Mouse (Mus musculus) heart, embryonic 13.5 days (tissue): ENCODE measurements around the gene Tmem30c. TPM values are rescaled to one million over a fixed set of nuclear protein-coding genes. Genes with fewer than 3 reads are reported as not detected.

Source experiments
- ATAC-seq: fragments of 200-750 bp; cut with Nextera tagmentation; 2 replicates; pipeline ENCODE4 v1.8.0; 2017; ENCODE audit warnings: moderate TSS enrichment; ENCODE audit not compliant: insufficient number of reproducible peaks, low FRiP score, low TSS enrichment; ENCODE audit errors: extremely low read depth
- H3K27ac ChIP-seq: fragments of 300-500 bp; sonication (generic); replicated peaks from 2 replicates; pipeline ENCODE4 v1.5.1; 2015; ENCODE audit warnings: moderate library complexity, mild to moderate bottlenecking, inconsistent platforms
- H3K27me3 ChIP-seq: fragments of 300-500 bp; sonication (generic); replicated peaks from 2 replicates; pipeline ENCODE4 v1.6.1; 2015; ENCODE audit warnings: mild to moderate bottlenecking, inconsistent platforms
- H3K36me3 ChIP-seq: fragments of 300-500 bp; sonication (generic); 2 replicates; pipeline ENCODE4 v1.6.1; 2015; ENCODE audit warnings: mild to moderate bottlenecking, inconsistent platforms
- H3K4me1 ChIP-seq: fragments of 300-500 bp; sonication (generic); 2 replicates; pipeline ENCODE4 v1.6.1; 2015; ENCODE audit warnings: inconsistent platforms
- H3K4me2 ChIP-seq: fragments of 300-500 bp; sonication (generic); 2 replicates; pipeline ENCODE4 v1.6.1; 2015; ENCODE audit warnings: inconsistent platforms, mild to moderate bottlenecking, moderate library complexity
- H3K4me3 ChIP-seq: fragments of 300-500 bp; sonication (generic); 2 replicates; pipeline ENCODE4 v1.5.1; 2015; ENCODE audit warnings: moderate library complexity, mild to moderate bottlenecking, inconsistent platforms
- H3K9ac ChIP-seq: fragments of 300-500 bp; sonication (generic); 2 replicates; pipeline ENCODE4 v1.6.1; 2015; ENCODE audit warnings: inconsistent platforms, mild to moderate bottlenecking, moderate library complexity
- H3K9me3 ChIP-seq: fragments of 300-500 bp; sonication (generic); 2 replicates; pipeline ENCODE4 v1.6.1; 2016; ENCODE audit warnings: inconsistent platforms
- WGBS: fragments of 180-500 bp; shearing (Covaris S2); methylation state at CpG from one replicate; pipeline ENCODE4 v1.1.7; 2015; ENCODE audit warnings: mixed read lengths; 5-methylcytosine and 5-hydroxymethylcytosine counted together
- polyA plus RNA-seq: library from polyadenylated mRNA; unstranded; fragments of >200 nt; fragmentation: Nextera tagmentation; extraction: Ambion mirVana; gene quantifications from 2 replicates; pipeline ENCODE4 v1.2.1, GENCODE M21; 2015

Tmem30c gene
- polyA plus RNA-seq, 1 experiment from 2014 or later = not detected

GRCm38 (mm10) chr16:57295216-57295934 lies 2.7 kb upstream of the Tmem30c start:
- no peak overlapping the region for H3K4me3 ChIP-seq
- no peaks in the 10 kb centered on the region for H3K27me3 ChIP-seq
- H3K27ac ChIP-seq = no peak overlapping the region
- H3K36me3 ChIP-seq = no peaks in the 10 kb centered on the region
- no peak overlapping the region for H3K4me2 ChIP-seq
- WGBS = 79% methylated on average over 10 of the region's 10 CpGs
- no peak for ATAC-seq
- peaks cover 6% of the 10 kb centered on the region; the same call in 1 of the 2 replicates for H3K4me1 ChIP-seq
- H3K9ac ChIP-seq = no peak overlapping the region
- H3K9me3 ChIP-seq = peaks cover 3% of the 10 kb centered on the region; the same call in 1 of the 2 replicates

GRCm38 (mm10) chr16:57292296-57292695 lies 369 bp downstream of the Tmem30c start:
- Histone ChIP-seq H3K4me3 (no peak overlapping the region), H3K36me3 (no peaks in the 10 kb centered on the region), H3K27me3 (no peaks in the 10 kb centered on the region), H3K4me2 (no peak overlapping the region), H3K4me1 (peaks cover 6% of the 10 kb centered on the region; the same call in 1 of the 2 replicates), H3K27ac (peak overlapping the region; percentile 48), H3K9me3 (peaks cover 3% of the 10 kb centered on the region; the same call in 1 of the 2 replicates), H3K9ac (no peak overlapping the region)
- 25% methylated on average over 4 of the region's 4 CpGs for WGBS
- ATAC-seq = no peak

GRCm38 (mm10) chr16:57291696-57292095 lies 969 bp downstream of the Tmem30c start:
- WGBS = 88% methylated on average over 5 of the region's 5 CpGs
- ATAC-seq = no peak
- no peak overlapping the region for H3K4me3 ChIP-seq

GRCm38 (mm10) chr16:57281417-57281816 lies 11.2 kb downstream of the Tmem30c start:
- Histone ChIP-seq H3K36me3 (no peaks in the 10 kb centered on the region), H3K9me3 (peaks cover 4% of the 10 kb centered on the region; the same call in 1 of the 2 replicates), H3K27ac (no peak overlapping the region), H3K9ac (no peak overlapping the region), H3K4me3 (no peak overlapping the region), H3K4me2 (no peak overlapping the region), H3K27me3 (no peaks in the 10 kb centered on the region), H3K4me1 (peaks cover 6% of the 10 kb centered on the region; the same call in 1 of the 2 replicates)
- 75% methylated on average over 8 of the region's 8 CpGs for WGBS
- ATAC-seq = no peak

More at GRCm38 (mm10) chr16:57291696-57292095, 969 bp downstream of the Tmem30c start:
- Histone ChIP-seq H3K4me2 (no peak overlapping the region), H3K36me3 (no peaks in the 10 kb centered on the region), H3K9ac (no peak overlapping the region), H3K27ac (no peak overlapping the region), H3K27me3 (no peaks in the 10 kb centered on the region), H3K9me3 (peaks cover 3% of the 10 kb centered on the region; the same call in 1 of the 2 replicates), H3K4me1 (peaks cover 6% of the 10 kb centered on the region; the same call in 1 of the 2 replicates)

GRCm38 (mm10) chr16:57280221-57281217 lies 12.1 kb downstream of the Tmem30c start:
- Histone ChIP-seq H3K9ac (no peak overlapping the region), H3K36me3 (no peaks in the 10 kb centered on the region), H3K9me3 (peaks cover 4% of the 10 kb centered on the region; the same call in 1 of the 2 replicates), H3K27me3 (no peaks in the 10 kb centered on the region), H3K4me3 (no peak overlapping the region), H3K4me2 (no peak overlapping the region), H3K27ac (no peak overlapping the region), H3K4me1 (peaks cover 6% of the 10 kb centered on the region; the same call in 1 of the 2 replicates)
- 79% methylated on average over 31 of the region's 31 CpGs for WGBS
- no peak for ATAC-seq

- Histone ChIP-seq H3K4me3 (no peak overlapping the region), H3K36me3 (no peaks in the 10 kb centered on the region), H3K4me2 (no peak overlapping the region), H3K27ac (no peak overlapping the region), H3K9ac (no peak overlapping the region), H3K27me3 (no peaks in the 10 kb centered on the region), H3K9me3 (peaks cover 3% of the 10 kb centered on the region; the same call in 1 of the 2 replicates), H3K4me1 (peaks cover 6% of the 10 kb centered on the region; the same call in 1 of the 2 replicates)
- no peak for ATAC-seq
- WGBS = 85% methylated on average over 10 of the region's 12 CpGs
Observed at GRCm38 (mm10) chr16:57278976-57279626, 13.6 kb downstream of the Tmem30c start.

- Histone ChIP-seq H3K27ac (no peak overlapping the region), H3K9me3 (no peaks in the 10 kb centered on the region; the same call in 1 of the 2 replicates), H3K9ac (no peak overlapping the region), H3K4me1 (peaks cover 16% of the 10 kb centered on the region), H3K4me3 (no peak overlapping the region), H3K36me3 (no peaks in the 10 kb centered on the region), H3K27me3 (no peaks in the 10 kb centered on the region), H3K4me2 (no peak overlapping the region)
- no peak for ATAC-seq
- 85% methylated on average over 13 of the region's 13 CpGs for WGBS
Observed at GRCm38 (mm10) chr16:57269751-57270150, 22.9 kb downstream of the Tmem30c start.

GRCm38 (mm10) chr16:57268058-57268841 lies 24.4 kb downstream of the Tmem30c start:
- H3K4me3 ChIP-seq = no peak overlapping the region
- H3K9me3 ChIP-seq = peaks cover 7% of the 10 kb centered on the region
- H3K9ac ChIP-seq = no peak overlapping the region
- no peak overlapping the region for H3K27ac ChIP-seq
- H3K27me3 ChIP-seq = no peaks in the 10 kb centered on the region
- no peak overlapping the region for H3K4me2 ChIP-seq
- ATAC-seq = no peak
- H3K4me1 ChIP-seq = peaks cover 16% of the 10 kb centered on the region
- no peaks in the 10 kb centered on the region for H3K36me3 ChIP-seq
- WGBS = 81% methylated on average over 14 of the region's 14 CpGs

- peaks cover 16% of the 10 kb centered on the region for H3K4me1 ChIP-seq
- no peak overlapping the region for H3K9ac ChIP-seq
- H3K27me3 ChIP-seq = no peaks in the 10 kb centered on the region
- no peaks in the 10 kb centered on the region for H3K36me3 ChIP-seq
- no peak overlapping the region for H3K27ac ChIP-seq
- H3K9me3 ChIP-seq = peaks cover 7% of the 10 kb centered on the region
- no peak overlapping the region for H3K4me2 ChIP-seq
- 3% methylated on average over 1 of the region's 1 CpGs for WGBS
- ATAC-seq = no peak
- no peak overlapping the region for H3K4me3 ChIP-seq
Observed at GRCm38 (mm10) chr16:57267068-57267467, 25.6 kb downstream of the Tmem30c start.

GRCm38 (mm10) chr16:57260152-57260551 lies 32.5 kb downstream of the Tmem30c start:
- WGBS = 81% methylated on average over 10 of the region's 10 CpGs
- H3K4me3 ChIP-seq = no peak overlapping the region
- H3K4me1 ChIP-seq = no peaks in the 10 kb centered on the region
- H3K27me3 ChIP-seq = no peaks in the 10 kb centered on the region
- no peak for ATAC-seq
- H3K9ac ChIP-seq = no peak overlapping the region
- H3K27ac ChIP-seq = no peak overlapping the region
- no peak overlapping the region for H3K4me2 ChIP-seq
- peaks cover 9% of the 10 kb centered on the region for H3K9me3 ChIP-seq
- H3K36me3 ChIP-seq = no peaks in the 10 kb centered on the region
